Mouse (Mus musculus): ENCODE measurements around the gene Six5. TPM values are rescaled to one million over a fixed set of nuclear protein-coding genes. Genes with fewer than 3 reads are reported as not detected.

Gene Six5
- total RNA-seq, 2 experiments from 2014 or later = 5.3 to 7.8 TPM

- DNase-seq = no peak
Measured at GRCm38 (mm10) chr7:19147497-19148045, 53.2 kb downstream of the Six5 start.

Small RNA genes lying within 50 kb of the gene (microRNA-seq; reads per million reads assigned to microRNA genes)
- 5.3 to 7.6 reads per million in 2 experiments for gene Mir3100

Other genes starting within 250 kb of the Six5 start
- gene Pglyrp1, start 223.3 kb upstream of the Six5 start, total RNA-seq (2021) = 1 to 10 TPM in 1 of 2 experiments, under 1 TPM in 1; 0.73 to 3.7 TPM
- gene Ccdc61, start 184.2 kb upstream of the Six5 start, total RNA-seq (2021) = 1 to 10 TPM; 5.9 to 9.4 TPM
- 1 to 10 TPM; 2.9 to 4.1 TPM for gene Nova2, start 168.7 kb upstream of the Six5 start, total RNA-seq (2021)
- not detected for gene Nanos2, start 107.2 kb upstream of the Six5 start, total RNA-seq (2021)
- 1 to 10 TPM; 2.0 to 3.5 TPM for gene Mypop, start 103.3 kb upstream of the Six5 start, total RNA-seq (2021)
- 10 to 100 TPM; 20.4 to 24.0 TPM for gene Irf2bp1, start 90.5 kb upstream of the Six5 start, total RNA-seq (2021)
- under 1 TPM in 1 of 2 experiments, not detected in 1; 0.16 TPM for gene Foxa3, start 71.1 kb upstream of the Six5 start, total RNA-seq (2021)
- gene Sympk, start 70.2 kb upstream of the Six5 start, total RNA-seq (2021) = 10 to 100 TPM; 39.9 to 45.0 TPM
- not detected for gene Rsph6a, start 39.9 kb upstream of the Six5 start, total RNA-seq (2021)
- 10 to 100 TPM; 26.6 to 31.8 TPM for gene Dmwd, start 18.4 kb upstream of the Six5 start, total RNA-seq (2021)
- 100 to 1,000 TPM; 256 to 267 TPM for gene Dmpk, start 10.7 kb upstream of the Six5 start, total RNA-seq (2021)
- gene Gm4969, start 23.8 kb downstream of the Six5 start, total RNA-seq (2021) = under 1 TPM in 1 of 2 experiments, not detected in 1; 0.14 TPM
- gene Fbxo46, start 25.3 kb downstream of the Six5 start, total RNA-seq (2021) = 1 to 10 TPM; 2.7 to 4.2 TPM
- gene Qpctl, start 54.7 kb downstream of the Six5 start, total RNA-seq (2021) = 1 to 10 TPM; 5.0 to 5.5 TPM
- gene Snrpd2, start 55.1 kb downstream of the Six5 start, total RNA-seq (2021) = 10 to 100 TPM; 72.9 to 77.4 TPM
- gene Gipr, start 71.5 kb downstream of the Six5 start, total RNA-seq (2021) = under 1 TPM in 1 of 2 experiments, not detected in 1; 0.14 TPM
- 10 to 100 TPM; 14.9 to 17.6 TPM for gene Eml2, start 81.8 kb downstream of the Six5 start, total RNA-seq (2021)
- gene Gpr4, start 117.9 kb downstream of the Six5 start, total RNA-seq (2021) = 1 to 10 TPM; 2.3 to 3.4 TPM
- 10 to 100 TPM; 36.9 to 37.8 TPM for gene Opa3, start 133.7 kb downstream of the Six5 start, total RNA-seq (2021)
- 10 to 100 TPM; 35.7 to 53.5 TPM for gene Vasp, start 177.2 kb downstream of the Six5 start, total RNA-seq (2021)
- not detected for gene Ppm1n, start 185.5 kb downstream of the Six5 start, total RNA-seq (2021)
- gene Rtn2, start 188.0 kb downstream of the Six5 start, total RNA-seq (2021) = 100 to 1,000 TPM; 669 to 730 TPM
- gene Fosb, start 215.5 kb downstream of the Six5 start, total RNA-seq (2021) = 1 to 10 TPM in 1 of 2 experiments, under 1 TPM in 1; 0.80 to 1.7 TPM

All from gastrocnemius, postnatal 10 days (tissue).